Mouse (Mus musculus): ENCODE results near the gene Phc2.

GRCm38 (mm10) chr4:128801675-128802465 is 147.4 kb downstream of the Phc2 start:
- TF ChIP-seq POLR2A (IDR thresholded peaks at IDR 0.05; ENCODE audit: low read depth, low read length) (no peak), CTCF (conservative IDR thresholded peaks at IDR 0.05; ENCODE audit: insufficient read depth, insufficient read length, low read depth, low read length) (no peak)

Measured in kidney, adult 2 months (tissue).